Mouse (Mus musculus): ENCODE results near the gene Ctnnb1. TPM values are rescaled to one million over a fixed set of nuclear protein-coding genes. Genes with fewer than 3 reads are reported as not detected.
A peak's percentile ranks its signal among the peaks of the same experiment; 100 is the strongest.

Gene Ctnnb1
- polyA plus RNA-seq, 1 experiment from 2014 or later: 338 TPM

- peaks cover 44% of the 10 kb centered on the region for H3K36me3 ChIP-seq (ENCODE audit: control insufficient read depth, insufficient read depth, low read length)
- H3K9ac ChIP-seq (replicated peaks; ENCODE audit: low read depth, low read length): no peak overlapping the region
- no peak overlapping the region for H3K27ac ChIP-seq (ENCODE audit: low read depth, low read length)
- 83% methylated on average over 3 of the region's 3 CpGs for WGBS
- no peaks in the 10 kb centered on the region for H3K27me3 ChIP-seq (ENCODE audit: control insufficient read depth, insufficient read depth, low read length)
- no peak overlapping the region for H3K4me3 ChIP-seq (ENCODE audit: low read depth, low read length)
- no peak overlapping the region for H3K4me2 ChIP-seq (ENCODE audit: low read depth, low read length)
- H3K9me3 ChIP-seq (ENCODE audit: control insufficient read depth, low read length): no peaks in the 10 kb centered on the region
- peaks cover 6% of the 10 kb centered on the region; the same call in 1 of the 2 replicates for H3K4me1 ChIP-seq (ENCODE audit: control insufficient read depth, insufficient read depth, low read length)
- ATAC-seq (ENCODE audit: low read depth): no peak
Observed at GRCm38 (mm10) chr9:120961466-120961865, 32.5 kb downstream of the Ctnnb1 start.

- no peak overlapping the region for H3K9ac ChIP-seq (replicated peaks; ENCODE audit: low read depth, low read length)
- H3K4me1 ChIP-seq (ENCODE audit: control insufficient read depth, insufficient read depth, low read length): peaks cover 6% of the 10 kb centered on the region; the same call in 1 of the 2 replicates
- H3K27me3 ChIP-seq (ENCODE audit: control insufficient read depth, insufficient read depth, low read length): no peaks in the 10 kb centered on the region
- WGBS: 78% methylated on average over 3 of the region's 3 CpGs
- H3K4me3 ChIP-seq (ENCODE audit: low read depth, low read length): no peak overlapping the region
- H3K9me3 ChIP-seq (ENCODE audit: control insufficient read depth, low read length): no peaks in the 10 kb centered on the region
- peaks cover 38% of the 10 kb centered on the region for H3K36me3 ChIP-seq (ENCODE audit: control insufficient read depth, insufficient read depth, low read length)
- no peak for ATAC-seq (ENCODE audit: low read depth)
- H3K27ac ChIP-seq (ENCODE audit: low read depth, low read length): no peak overlapping the region
- no peak overlapping the region for H3K4me2 ChIP-seq (ENCODE audit: low read depth, low read length)
Observed at GRCm38 (mm10) chr9:120961969-120962700, 33.1 kb downstream of the Ctnnb1 start.

GRCm38 (mm10) chr9:120963104-120963503 lies 34.1 kb downstream of the Ctnnb1 start:
- H3K9me3 ChIP-seq (ENCODE audit: control insufficient read depth, low read length): no peaks in the 10 kb centered on the region
- no peak overlapping the region for H3K27ac ChIP-seq (ENCODE audit: low read depth, low read length)
- H3K4me2 ChIP-seq (ENCODE audit: low read depth, low read length): no peak overlapping the region
- ATAC-seq (ENCODE audit: low read depth): no peak
- no peaks in the 10 kb centered on the region for H3K27me3 ChIP-seq (ENCODE audit: control insufficient read depth, insufficient read depth, low read length)
- no peak overlapping the region for H3K9ac ChIP-seq (replicated peaks; ENCODE audit: low read depth, low read length)
- H3K4me3 ChIP-seq (ENCODE audit: low read depth, low read length): no peak overlapping the region
- H3K4me1 ChIP-seq (ENCODE audit: control insufficient read depth, insufficient read depth, low read length): peaks cover 6% of the 10 kb centered on the region; the same call in 1 of the 2 replicates
- 96% methylated on average over 4 of the region's 4 CpGs for WGBS
- peaks cover 28% of the 10 kb centered on the region for H3K36me3 ChIP-seq (ENCODE audit: control insufficient read depth, insufficient read depth, low read length)

GRCm38 (mm10) chr9:120963720-120964119 lies 34.7 kb downstream of the Ctnnb1 start:
- Histone ChIP-seq H3K4me2 (ENCODE audit: low read depth, low read length) (no peak overlapping the region), H3K4me3 (ENCODE audit: low read depth, low read length) (no peak overlapping the region), H3K27me3 (ENCODE audit: control insufficient read depth, insufficient read depth, low read length) (no peaks in the 10 kb centered on the region), H3K27ac (ENCODE audit: low read depth, low read length) (no peak overlapping the region), H3K9ac (replicated peaks; ENCODE audit: low read depth, low read length) (no peak overlapping the region), H3K4me1 (ENCODE audit: control insufficient read depth, insufficient read depth, low read length) (peaks cover 6% of the 10 kb centered on the region; the same call in 1 of the 2 replicates), H3K36me3 (ENCODE audit: control insufficient read depth, insufficient read depth, low read length) (peaks cover 22% of the 10 kb centered on the region), H3K9me3 (ENCODE audit: control insufficient read depth, low read length) (no peaks in the 10 kb centered on the region)
- 75% methylated on average over 3 of the region's 3 CpGs for WGBS
- no peak for ATAC-seq (ENCODE audit: low read depth)

DNA sequence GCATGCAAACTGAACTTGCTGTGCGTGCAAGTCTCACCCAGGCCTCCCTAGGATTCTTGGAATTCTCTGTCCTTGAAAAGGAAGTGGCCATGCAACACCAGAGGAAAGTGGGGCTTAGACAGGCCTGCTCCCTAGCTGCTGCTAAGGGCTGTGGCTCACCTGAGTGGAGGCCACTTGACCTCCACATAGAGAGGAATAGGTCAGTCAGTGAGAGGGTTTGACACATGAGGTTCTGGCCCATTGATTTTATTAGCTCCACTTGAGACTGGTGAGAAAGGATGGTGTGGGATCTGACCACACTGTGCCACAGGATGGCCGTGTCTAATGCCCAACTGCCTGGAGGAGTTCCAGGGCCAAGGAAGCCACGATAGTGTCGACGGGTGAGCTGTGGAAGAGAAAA lies 35.2 kb downstream of the Ctnnb1 start:
- Histone ChIP-seq H3K9ac (replicated peaks; ENCODE audit: low read depth, low read length) (no peak overlapping the region), H3K4me3 (ENCODE audit: low read depth, low read length) (no peak overlapping the region), H3K4me2 (ENCODE audit: low read depth, low read length) (no peak overlapping the region), H3K9me3 (ENCODE audit: control insufficient read depth, low read length) (no peaks in the 10 kb centered on the region), H3K27ac (ENCODE audit: low read depth, low read length) (no peak overlapping the region), H3K27me3 (ENCODE audit: control insufficient read depth, insufficient read depth, low read length) (no peaks in the 10 kb centered on the region), H3K4me1 (ENCODE audit: control insufficient read depth, insufficient read depth, low read length) (peaks cover 6% of the 10 kb centered on the region; the same call in 1 of the 2 replicates), H3K36me3 (ENCODE audit: control insufficient read depth, insufficient read depth, low read length) (peaks cover 18% of the 10 kb centered on the region)
- no peak for ATAC-seq (ENCODE audit: low read depth)
- WGBS: 74% methylated on average over 5 of the region's 5 CpGs

DNA sequence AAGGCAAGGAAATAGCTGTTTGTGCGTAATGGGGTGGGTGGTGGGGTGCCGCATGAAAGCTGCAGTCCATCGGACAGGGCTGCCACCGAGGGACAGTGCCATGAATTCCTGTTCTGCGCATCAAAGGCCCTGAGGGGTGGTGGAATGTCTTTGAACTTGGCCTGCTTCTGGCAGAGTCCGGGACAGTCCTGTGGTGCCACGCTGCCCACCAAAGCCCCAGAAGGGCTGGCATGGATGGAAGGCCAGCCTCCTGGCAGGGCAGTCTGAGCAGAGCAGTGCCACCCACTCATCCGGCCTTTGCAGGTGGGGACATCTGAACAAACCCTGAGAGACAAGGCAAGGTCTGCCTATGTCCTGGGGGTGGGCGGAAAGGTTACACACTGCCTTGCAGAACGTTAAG lies 36.0 kb downstream of the Ctnnb1 start:
- Histone ChIP-seq H3K27ac (ENCODE audit: low read depth, low read length) (no peak overlapping the region), H3K4me2 (ENCODE audit: low read depth, low read length) (no peak overlapping the region), H3K4me1 (ENCODE audit: control insufficient read depth, insufficient read depth, low read length) (peaks cover 6% of the 10 kb centered on the region; the same call in 1 of the 2 replicates), H3K9me3 (ENCODE audit: control insufficient read depth, low read length) (no peaks in the 10 kb centered on the region), H3K4me3 (ENCODE audit: low read depth, low read length) (no peak overlapping the region), H3K27me3 (ENCODE audit: control insufficient read depth, insufficient read depth, low read length) (no peaks in the 10 kb centered on the region), H3K9ac (replicated peaks; ENCODE audit: low read depth, low read length) (no peak overlapping the region), H3K36me3 (ENCODE audit: control insufficient read depth, insufficient read depth, low read length) (peaks cover 12% of the 10 kb centered on the region)
- ATAC-seq (ENCODE audit: low read depth): no peak
- WGBS: 84% methylated on average over 10 of the region's 10 CpGs

GRCm38 (mm10) chr9:120973026-120973515 lies 44.1 kb downstream of the Ctnnb1 start:
- H3K4me3 ChIP-seq (ENCODE audit: low read depth, low read length): no peak overlapping the region
- no peaks in the 10 kb centered on the region for H3K9me3 ChIP-seq (ENCODE audit: control insufficient read depth, low read length)
- 84% methylated on average over 6 of the region's 6 CpGs for WGBS
- H3K27me3 ChIP-seq (ENCODE audit: control insufficient read depth, insufficient read depth, low read length): no peaks in the 10 kb centered on the region
- no peak overlapping the region for H3K27ac ChIP-seq (ENCODE audit: low read depth, low read length)
- no peak for ATAC-seq (ENCODE audit: low read depth)
- no peaks in the 10 kb centered on the region; the same call in 1 of the 2 replicates for H3K36me3 ChIP-seq (ENCODE audit: control insufficient read depth, insufficient read depth, low read length)
- no peak overlapping the region for H3K4me2 ChIP-seq (ENCODE audit: low read depth, low read length)
- no peak overlapping the region for H3K9ac ChIP-seq (replicated peaks; ENCODE audit: low read depth, low read length)
- H3K4me1 ChIP-seq (ENCODE audit: control insufficient read depth, insufficient read depth, low read length): no peaks in the 10 kb centered on the region

GRCm38 (mm10) chr9:120974209-120974608 lies 45.2 kb downstream of the Ctnnb1 start:
- ATAC-seq (ENCODE audit: low read depth): no peak
- H3K4me2 ChIP-seq (ENCODE audit: low read depth, low read length): no peak overlapping the region
- H3K9me3 ChIP-seq (ENCODE audit: control insufficient read depth, low read length): no peaks in the 10 kb centered on the region
- 95% methylated on average over 2 of the region's 2 CpGs for WGBS
- H3K9ac ChIP-seq (replicated peaks; ENCODE audit: low read depth, low read length): no peak overlapping the region
- no peaks in the 10 kb centered on the region for H3K27me3 ChIP-seq (ENCODE audit: control insufficient read depth, insufficient read depth, low read length)
- H3K4me3 ChIP-seq (ENCODE audit: low read depth, low read length): no peak overlapping the region
- H3K4me1 ChIP-seq (ENCODE audit: control insufficient read depth, insufficient read depth, low read length): no peaks in the 10 kb centered on the region
- no peaks in the 10 kb centered on the region for H3K36me3 ChIP-seq (ENCODE audit: control insufficient read depth, insufficient read depth, low read length)
- H3K27ac ChIP-seq (ENCODE audit: low read depth, low read length): no peak overlapping the region

DNA sequence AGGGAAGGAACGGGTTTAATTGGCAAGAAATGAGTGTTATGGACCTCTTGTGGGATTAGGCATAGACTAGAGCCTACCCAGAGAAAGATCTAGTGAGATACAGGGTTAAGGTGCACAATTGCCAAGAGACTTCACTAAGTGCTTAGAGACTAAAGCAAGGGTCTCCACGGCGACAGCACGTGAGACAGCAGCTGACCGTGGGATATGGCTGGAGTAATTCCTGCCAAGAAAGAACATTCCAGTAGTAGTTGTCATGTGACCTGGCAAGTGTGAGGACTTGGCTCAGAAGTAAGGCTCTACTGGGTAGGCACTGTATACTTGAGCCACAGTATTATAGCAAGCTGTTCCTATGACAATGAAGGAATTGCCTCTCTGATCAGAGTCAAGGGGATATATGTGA lies 47.1 kb downstream of the Ctnnb1 start:
- H3K36me3 ChIP-seq (ENCODE audit: control insufficient read depth, insufficient read depth, low read length): no peaks in the 10 kb centered on the region
- 63% methylated on average over 5 of the region's 5 CpGs for WGBS
- no peaks in the 10 kb centered on the region for H3K4me1 ChIP-seq (ENCODE audit: control insufficient read depth, insufficient read depth, low read length)
- H3K27me3 ChIP-seq (ENCODE audit: control insufficient read depth, insufficient read depth, low read length): no peaks in the 10 kb centered on the region
- H3K9me3 ChIP-seq (ENCODE audit: control insufficient read depth, low read length): no peaks in the 10 kb centered on the region
- H3K27ac ChIP-seq (ENCODE audit: low read depth, low read length): 0 out of 2 replicates have a peak overlapping the region, but pooled peaks have one; percentile 22
- no peak overlapping the region for H3K4me3 ChIP-seq (ENCODE audit: low read depth, low read length)
- no peak overlapping the region for H3K9ac ChIP-seq (replicated peaks; ENCODE audit: low read depth, low read length)
- peak; percentile 73; the same call in 1 of the 2 replicates for ATAC-seq (ENCODE audit: low read depth)
- no peak overlapping the region for H3K4me2 ChIP-seq (ENCODE audit: low read depth, low read length)

Data from neural tube, embryonic 14.5 days (tissue).